Mouse (Mus musculus) liver, adult 2 months (tissue): ENCODE results near the gene Fsd1.

Experiments
- CTCF ChIP-seq: fragments of 200-500 bp; IDR thresholded peaks from 2 replicates; pipeline ENCODE4 v1.5.1; 2011; ENCODE audit warnings: low read depth, low read length, control low read depth
- POLR2A ChIP-seq: fragments of 200-500 bp; IDR thresholded peaks from 2 replicates; pipeline ENCODE4 v1.6.1; 2011; ENCODE audit warnings: low read length, control low read depth; ENCODE audit not compliant: insufficient read depth; ENCODE audit errors: extremely low read depth

- TF ChIP-seq CTCF (no peak), POLR2A (no peak)
Observed at GRCm38 (mm10) chr17:56031431-56031830, 45.1 kb downstream of the Fsd1 start.
